Mouse (Mus musculus) thymus, adult 2 months (tissue): ENCODE data around the gene Fchsd2. TPM values are rescaled to one million over a fixed set of nuclear protein-coding genes. Genes with fewer than 3 reads are reported as not detected.

ENCODE experiments used
- DNase-seq: peaks from one replicate; pipeline ENCODE4 v3.0.0; 2021
- H3K27ac ChIP-seq: fragments of 200-500 bp; 2 replicates; pipeline ENCODE4 v1.5.1; 2012; ENCODE audit warnings: low read length, control low read depth; ENCODE audit not compliant: control insufficient read depth, insufficient read depth
- H3K27me3 ChIP-seq: fragments of 200-500 bp; 2 replicates; pipeline ENCODE4 v1.6.1; 2012; ENCODE audit warnings: mild to moderate bottlenecking, low read length, moderate library complexity, mixed read lengths; ENCODE audit not compliant: control insufficient read depth, insufficient read depth
- H3K36me3 ChIP-seq: fragments of 200-500 bp; 2 replicates; pipeline ENCODE4 v1.6.1; 2012; ENCODE audit warnings: mild to moderate bottlenecking, low read length, moderate library complexity; ENCODE audit not compliant: control insufficient read depth, insufficient read depth
- H3K4me1 ChIP-seq: fragments of 200-500 bp; replicated peaks from 2 replicates; pipeline ENCODE4 v1.6.1; 2012; ENCODE audit warnings: low read length; ENCODE audit not compliant: control insufficient read depth, insufficient read depth
- H3K4me3 ChIP-seq: fragments of 200-500 bp; 2 replicates; pipeline ENCODE4 v1.5.1; 2012; ENCODE audit warnings: mild to moderate bottlenecking, low read length, control low read depth, moderate library complexity; ENCODE audit not compliant: control insufficient read depth, insufficient read depth
- CTCF ChIP-seq: fragments of 200-500 bp; IDR thresholded peaks from 2 replicates; pipeline ENCODE4 v1.5.1; 2012; ENCODE audit warnings: mild to moderate bottlenecking, control low read depth, low read length, moderate library complexity, borderline replicate concordance; ENCODE audit not compliant: control insufficient read depth, poor library complexity, insufficient read depth; ENCODE audit errors: extremely low read depth
- POLR2A ChIP-seq: fragments of 200-500 bp; IDR thresholded peaks from 2 replicates; pipeline ENCODE4 v1.6.1; 2012; ENCODE audit warnings: mild to moderate bottlenecking, low read length, control low read depth, moderate library complexity; ENCODE audit not compliant: control insufficient read depth, poor library complexity, insufficient read depth; ENCODE audit errors: extremely low read depth
- WGBS: fragments of 180-500 bp; shearing (Covaris S2); methylation state at CpG from one replicate; pipeline ENCODE4 v1.1.7; 2018; 5-methylcytosine and 5-hydroxymethylcytosine counted together
- polyA plus RNA-seq: library from polyadenylated mRNA; depleted of rRNA; stranded (reverse); fragments of >200 nt; gene quantifications from 2 replicates; pipeline ENCODE4 v1.2.3, GENCODE M21; 2012

Fchsd2 gene
- polyA plus RNA-seq, 1 experiment = 14.3 TPM

GRCm38 (mm10) chr7:101293138-101293537 is 200.5 kb downstream of the Fchsd2 start:
- Histone ChIP-seq H3K27ac (no peak overlapping the region), H3K36me3 (peaks cover 6% of the 10 kb centered on the region; the same call in 1 of the 2 replicates), H3K4me1 (peaks cover 5% of the 10 kb centered on the region), H3K27me3 (no peaks in the 10 kb centered on the region), H3K4me3 (no peak overlapping the region)
- TF ChIP-seq POLR2A (no peak), CTCF (no peak)
- WGBS = 96% methylated on average over 4 of the region's 4 CpGs
- no peak for DNase-seq

GRCm38 (mm10) chr7:101293611-101294010 is 200.9 kb downstream of the Fchsd2 start:
- no peaks in the 10 kb centered on the region for H3K27me3 ChIP-seq
- no peak overlapping the region for H3K27ac ChIP-seq
- no peak for TF ChIP-seq POLR2A
- TF ChIP-seq CTCF = no peak
- DNase-seq = no peak
- peaks cover 6% of the 10 kb centered on the region; the same call in 1 of the 2 replicates for H3K36me3 ChIP-seq
- peaks cover 5% of the 10 kb centered on the region for H3K4me1 ChIP-seq
- H3K4me3 ChIP-seq = no peak overlapping the region
- 94% methylated on average over 4 of the region's 4 CpGs for WGBS

GRCm38 (mm10) chr7:101295438-101295837 is 202.8 kb downstream of the Fchsd2 start:
- Histone ChIP-seq H3K27ac (no peak overlapping the region), H3K4me3 (no peak overlapping the region), H3K4me1 (peaks cover 12% of the 10 kb centered on the region), H3K36me3 (no peaks in the 10 kb centered on the region; the same call in 1 of the 2 replicates), H3K27me3 (no peaks in the 10 kb centered on the region)
- TF ChIP-seq POLR2A (no peak), CTCF (no peak)
- no peak for DNase-seq
- 100% methylated on average over 1 of the region's 1 CpGs for WGBS

GRCm38 (mm10) chr7:101296252-101297022 is 203.8 kb downstream of the Fchsd2 start:
- 59% methylated on average over 35 of the region's 35 CpGs for WGBS
- TF ChIP-seq CTCF (no peak), POLR2A (peak; percentile 35; the same call in 1 of the 2 replicates)

GRCm38 (mm10) chr7:101297023-101297405 is 204.4 kb downstream of the Fchsd2 start:
- no peak for DNase-seq
- no peak overlapping the region for H3K27ac ChIP-seq
- no peaks in the 10 kb centered on the region; the same call in 1 of the 2 replicates for H3K36me3 ChIP-seq
- 75% methylated on average over 8 of the region's 8 CpGs for WGBS
- no peak overlapping the region for H3K4me3 ChIP-seq
- peaks cover 21% of the 10 kb centered on the region for H3K4me1 ChIP-seq
- TF ChIP-seq POLR2A = no peak
- no peak for TF ChIP-seq CTCF
- no peaks in the 10 kb centered on the region for H3K27me3 ChIP-seq

More at GRCm38 (mm10) chr7:101296252-101297022, 203.8 kb downstream of the Fchsd2 start:
- DNase-seq = peak; percentile 71
- H3K27ac ChIP-seq = no peak overlapping the region
- H3K27me3 ChIP-seq = no peaks in the 10 kb centered on the region
- H3K4me1 ChIP-seq = peaks cover 20% of the 10 kb centered on the region
- H3K4me3 ChIP-seq = no peak overlapping the region
- H3K36me3 ChIP-seq = no peaks in the 10 kb centered on the region; the same call in 1 of the 2 replicates

- Histone ChIP-seq H3K4me1 (peaks cover 26% of the 10 kb centered on the region), H3K27ac (no peak overlapping the region), H3K27me3 (no peaks in the 10 kb centered on the region), H3K4me3 (no peak overlapping the region), H3K36me3 (no peaks in the 10 kb centered on the region; the same call in 1 of the 2 replicates)
- no peak for DNase-seq
- no peak for TF ChIP-seq POLR2A
- no peak for TF ChIP-seq CTCF
- 91% methylated on average over 3 of the region's 3 CpGs for WGBS
Measured at GRCm38 (mm10) chr7:101298375-101298774, 205.7 kb downstream of the Fchsd2 start.
